Mouse (Mus musculus) 3134 (cell line): ENCODE data around the gene Rasal1.

Source experiments
- DNase-seq: peaks from one replicate; pipeline ENCODE4 v3.0.0-alpha.2; 2011; ENCODE audit warnings: low spot score; ENCODE audit not compliant: insufficient read length; ENCODE audit errors: extremely low read depth

Rasal1 gene

DNA sequence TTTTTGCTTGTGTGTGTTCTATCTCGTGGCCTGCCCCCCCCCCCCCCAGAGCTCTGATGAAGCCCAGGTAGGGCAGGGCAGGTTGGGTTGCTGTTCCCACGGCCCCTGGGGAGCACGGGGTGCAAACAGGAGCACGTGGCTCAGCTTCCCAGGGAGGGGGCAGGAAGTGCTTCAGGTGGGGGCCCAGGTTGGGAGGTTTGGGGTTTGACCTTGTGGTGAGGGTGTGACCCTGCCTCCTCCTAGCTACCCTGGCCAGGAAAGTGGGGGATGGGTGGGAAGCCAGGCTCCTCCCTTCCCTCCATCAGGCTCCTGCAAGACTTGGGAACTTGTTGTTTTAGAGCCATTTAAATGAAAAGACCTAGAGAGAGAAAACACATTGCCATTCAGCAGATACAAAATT is 39.8 kb downstream of the Rasal1 start:
- DNase-seq, result no peak

DNA sequence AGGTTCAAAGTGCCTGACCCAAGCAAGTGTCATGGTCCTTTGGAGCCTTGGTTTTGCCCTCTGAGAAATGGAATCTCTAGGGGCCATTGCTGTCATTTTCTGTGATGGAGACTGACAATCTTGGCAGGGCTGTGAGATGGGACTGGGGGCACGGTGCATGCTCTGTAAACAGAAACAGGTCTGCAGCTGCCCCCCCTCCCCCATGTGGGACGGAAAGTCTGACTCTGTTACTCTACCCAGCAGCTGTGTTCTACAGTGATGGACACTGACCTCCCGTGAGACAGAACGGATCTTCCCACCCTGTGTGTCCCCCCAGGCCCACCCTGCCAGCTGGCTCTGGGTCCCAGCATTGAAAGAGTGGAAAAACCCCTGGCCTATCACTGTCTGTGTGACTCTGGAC is 41.8 kb downstream of the Rasal1 start:
- no peak for DNase-seq

DNA sequence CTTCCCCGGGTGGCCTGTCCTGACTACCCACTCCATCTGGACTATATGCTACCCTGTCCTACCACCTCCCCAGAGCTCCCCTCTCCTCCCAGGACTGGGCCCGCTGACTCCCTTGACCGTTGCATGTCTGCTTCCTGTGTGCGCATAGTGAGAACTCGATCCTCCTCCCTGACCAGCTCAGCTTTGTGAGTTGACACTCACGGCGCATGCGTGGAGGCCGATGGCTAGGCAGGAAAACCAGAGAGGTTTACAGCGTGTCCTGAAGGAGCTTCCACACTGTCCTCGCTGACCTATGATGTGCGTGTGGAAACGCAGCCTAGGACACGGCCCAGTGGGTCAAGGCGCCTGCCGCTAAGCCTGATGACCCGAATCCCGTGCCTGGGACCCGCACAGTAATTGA is 43.4 kb downstream of the Rasal1 start:
- DNase-seq, result no peak

DNA sequence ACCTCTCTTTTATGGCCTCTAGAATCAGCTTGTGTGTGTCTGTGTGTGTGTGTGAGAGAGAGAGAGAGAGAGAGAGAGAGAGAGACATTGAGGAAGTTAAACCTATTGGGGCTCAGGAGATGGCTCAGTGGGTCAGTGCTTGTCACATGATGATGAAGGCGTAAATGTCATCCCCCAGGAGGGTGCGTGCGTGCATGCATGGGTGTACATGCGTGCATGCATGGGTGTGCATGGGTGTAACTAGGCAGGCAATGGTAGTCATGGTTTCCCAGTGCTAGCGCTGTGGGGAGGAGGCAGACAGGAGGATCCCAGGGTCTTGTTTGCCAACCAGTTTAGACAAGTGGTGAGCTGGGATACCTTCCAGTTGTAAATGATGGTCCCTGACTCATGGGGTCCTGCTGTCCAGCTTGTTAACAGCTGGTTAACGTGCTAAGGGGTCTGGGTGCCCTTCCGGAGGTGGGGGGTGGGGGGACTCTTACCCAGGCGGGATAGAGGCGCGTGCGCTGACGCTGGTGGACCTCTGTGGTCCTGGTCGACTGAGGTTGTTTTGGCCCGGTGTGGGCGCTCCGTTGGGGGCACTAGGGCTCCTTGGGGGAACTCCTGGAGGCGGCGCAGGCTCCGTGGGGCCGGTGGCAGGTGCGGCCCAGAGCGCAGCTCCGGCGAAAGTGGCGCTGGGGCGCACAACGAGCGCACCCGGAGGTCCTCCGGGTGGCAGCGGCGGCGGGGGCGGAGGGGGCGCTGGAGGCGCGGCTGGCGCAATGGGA is 45.5 kb downstream of the Rasal1 start:
- DNase-seq, result no peak

DNA sequence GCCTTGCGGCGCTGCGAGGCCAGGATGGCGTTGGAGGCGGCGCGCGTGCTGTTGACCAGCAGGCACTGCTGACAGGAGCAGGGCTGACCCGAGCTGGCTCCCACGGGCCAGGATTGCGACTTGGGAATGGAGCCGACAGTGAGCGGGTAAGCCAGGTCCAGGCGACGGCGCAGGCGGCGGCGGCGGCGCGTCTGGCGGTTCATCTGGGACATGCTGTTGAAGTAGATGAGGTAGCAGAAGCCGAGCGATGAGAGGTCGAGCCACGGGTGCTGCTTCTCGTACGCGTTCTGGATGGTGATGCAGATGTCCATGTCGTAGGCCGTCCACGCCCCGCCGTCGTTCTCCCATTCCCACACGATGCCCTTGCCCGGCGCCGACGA is 46.1 kb downstream of the Rasal1 start:
- no peak for DNase-seq

DNA sequence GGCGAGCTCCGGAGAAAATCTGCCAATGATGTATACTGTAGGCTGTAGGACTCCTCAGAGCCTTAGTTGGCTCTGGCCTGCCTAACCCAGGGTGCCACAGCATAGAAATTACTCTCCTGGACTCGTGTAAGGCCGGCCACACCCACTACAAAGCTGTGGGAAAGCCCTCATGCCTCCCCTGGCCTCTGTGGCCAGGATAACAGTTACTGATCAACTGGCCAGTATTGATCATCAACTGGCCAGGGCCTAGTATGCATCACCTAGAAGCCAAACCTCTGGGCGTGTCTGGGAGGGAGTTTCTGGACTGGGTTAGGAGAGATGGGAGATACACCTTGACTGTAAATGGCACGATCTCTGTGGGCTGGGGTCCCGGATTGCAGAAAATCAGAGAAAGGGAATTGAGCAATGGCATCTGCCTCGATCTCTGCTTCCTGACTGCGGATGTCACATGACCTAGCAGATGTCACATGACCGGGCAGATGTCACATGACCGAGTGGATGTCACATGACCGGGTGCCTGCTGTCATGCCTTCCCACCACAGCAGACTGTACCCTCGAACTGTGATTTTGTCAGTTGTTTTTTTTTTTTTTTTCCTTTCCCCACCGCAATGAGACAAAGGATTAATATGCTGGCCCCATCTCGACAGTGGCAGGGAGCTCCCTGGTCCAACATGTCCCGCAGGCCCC is 47.6 kb downstream of the Rasal1 start:
- no peak for DNase-seq

DNA sequence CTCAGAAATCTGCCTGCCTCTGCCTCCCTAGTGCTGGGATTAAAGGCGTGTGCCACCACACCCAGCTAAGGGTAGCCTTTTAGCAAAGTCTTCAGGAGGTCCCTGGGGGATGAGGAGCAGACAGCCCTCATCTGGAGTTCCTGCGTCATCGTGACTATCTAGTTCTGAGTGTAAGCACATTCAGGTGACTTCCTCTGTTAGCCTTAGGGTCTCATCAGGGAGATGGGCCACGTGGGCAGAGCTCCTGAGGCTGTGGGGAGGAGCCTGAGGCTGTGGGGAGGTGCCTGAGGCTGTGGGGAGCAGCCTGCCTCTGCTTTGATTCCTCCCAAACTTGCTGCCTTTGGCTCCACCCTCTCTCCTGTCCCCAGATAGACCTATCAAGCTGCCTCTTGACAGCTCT is 48.3 kb downstream of the Rasal1 start:
- DNase-seq, result no peak

DNA sequence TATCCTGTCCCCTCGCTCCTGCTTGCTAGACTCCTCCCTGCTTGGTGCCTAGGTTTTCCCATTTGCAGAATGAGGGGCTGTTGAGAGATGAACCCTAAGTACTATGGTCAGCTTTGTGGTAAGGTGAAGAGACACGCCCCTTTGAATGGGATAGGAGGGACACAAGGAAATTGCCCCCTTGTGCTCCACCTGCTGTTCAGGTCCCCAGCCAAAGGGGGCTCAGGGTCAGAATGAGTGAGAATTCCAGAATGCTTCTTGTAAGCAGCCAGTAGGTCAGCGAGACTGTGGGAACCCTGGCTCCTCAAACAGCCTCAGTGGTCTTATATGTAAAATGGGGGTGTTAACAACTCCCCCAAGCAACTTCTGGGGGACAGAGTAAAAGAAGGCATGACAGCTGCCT is 49.6 kb downstream of the Rasal1 start:
- DNase-seq, result no peak

DNA sequence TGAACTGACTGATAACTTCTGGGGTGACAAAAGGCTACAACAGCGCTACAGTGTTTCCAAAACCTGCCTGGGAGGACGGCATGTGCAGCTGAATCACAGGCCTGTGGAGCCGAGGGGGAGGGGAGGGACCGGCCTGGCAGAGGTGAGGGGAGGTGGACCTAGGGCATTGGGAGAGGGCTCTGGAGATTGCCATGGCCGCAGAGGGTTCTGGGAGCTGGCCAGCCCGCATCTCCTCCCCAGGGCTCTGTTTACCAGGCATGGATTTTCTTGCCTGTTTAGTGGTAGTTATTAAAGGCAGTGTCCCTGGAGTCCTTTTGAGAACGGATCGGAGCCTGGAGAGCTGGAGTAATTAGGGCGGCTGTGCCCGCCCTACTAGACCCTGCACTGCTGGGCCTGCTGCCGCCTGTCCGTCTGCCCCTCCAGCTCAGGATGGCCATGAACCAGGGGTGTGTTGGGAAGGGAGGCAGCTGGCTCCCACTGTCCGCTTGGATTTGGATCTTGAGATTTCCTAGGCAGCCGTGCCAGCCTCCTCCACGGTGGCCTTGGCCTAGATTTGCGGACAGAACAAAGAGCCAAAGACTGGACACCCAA is 50.3 kb downstream of the Rasal1 start:
- no peak for DNase-seq

DNA sequence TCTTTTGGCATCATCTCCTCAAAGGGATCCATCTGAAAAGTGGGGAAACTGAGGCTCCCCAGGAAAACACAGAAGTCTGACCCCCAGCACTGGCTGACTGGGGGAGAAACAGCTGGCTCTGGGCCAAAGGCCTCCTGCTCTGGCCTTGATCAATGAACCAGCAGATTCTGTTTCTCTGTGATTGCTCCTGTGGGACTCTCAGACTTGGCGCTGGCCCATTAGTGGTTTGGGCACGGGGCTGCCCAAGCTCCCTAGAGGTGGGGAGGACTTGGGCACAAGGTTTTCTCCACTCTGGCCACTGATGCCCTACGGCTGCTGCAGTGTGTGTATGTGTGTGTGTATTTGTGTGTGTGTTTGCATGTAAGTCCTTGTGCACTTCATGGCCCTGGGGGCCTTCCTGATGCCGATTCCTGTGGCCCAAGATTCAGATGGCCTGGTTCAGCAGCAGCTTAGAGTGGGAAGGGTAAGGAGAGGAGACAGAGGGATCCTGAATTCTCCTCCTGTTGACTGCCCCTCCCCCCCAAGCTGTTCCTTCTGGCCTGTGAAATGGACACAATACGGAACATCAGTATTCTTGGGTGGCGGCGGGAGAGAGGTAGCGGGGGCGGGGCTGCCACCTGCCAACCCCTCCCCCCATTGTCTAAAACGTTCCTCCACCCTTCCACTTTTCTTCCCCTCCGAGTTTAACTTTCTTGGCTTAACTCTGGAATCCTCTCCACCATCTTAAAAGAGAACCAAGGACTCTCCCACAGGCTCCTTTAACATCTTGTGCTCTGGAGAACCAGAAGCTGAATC is 52.6 kb downstream of the Rasal1 start:
- DNase-seq, result no peak

DNA sequence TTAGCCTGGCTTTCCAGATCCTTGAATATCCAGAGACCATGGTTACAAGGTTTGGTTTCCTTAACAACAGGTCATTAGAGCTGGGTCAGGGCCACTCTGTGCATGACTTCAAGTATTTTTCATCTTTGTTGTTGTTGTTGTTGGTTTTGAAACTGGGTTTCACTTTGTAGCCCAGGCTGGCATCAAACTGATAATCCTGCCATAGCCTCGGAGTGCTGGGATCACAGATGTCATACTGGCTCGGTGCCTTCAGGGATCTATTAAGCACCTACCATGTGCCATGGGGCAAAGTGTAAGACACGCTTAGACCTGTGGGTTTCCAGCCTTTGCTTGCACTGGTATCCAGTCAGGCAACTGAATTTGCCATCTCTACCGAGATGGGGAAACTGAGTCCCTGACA is 53.8 kb downstream of the Rasal1 start:
- DNase-seq, result no peak

DNA sequence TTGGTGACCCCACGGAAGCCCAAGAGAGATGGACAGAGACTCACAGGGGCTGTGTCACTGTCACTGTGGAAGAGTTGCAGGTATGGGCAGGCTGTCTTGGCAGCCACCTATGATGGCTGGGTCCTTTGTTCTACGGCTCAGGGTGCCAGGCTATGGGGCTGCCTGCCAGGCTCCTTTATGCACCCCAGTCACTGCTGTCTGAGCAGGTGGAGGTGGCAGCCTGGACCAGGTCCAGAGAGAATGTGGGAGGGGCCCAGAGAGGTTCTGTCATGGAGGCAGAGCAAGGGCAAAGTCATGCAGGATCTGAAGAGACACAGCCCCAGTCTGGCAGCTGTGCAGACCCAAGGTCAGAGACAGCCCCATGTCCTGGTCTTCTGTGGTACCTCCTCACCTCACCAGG is 54.4 kb downstream of the Rasal1 start:
- DNase-seq, result no peak

DNA sequence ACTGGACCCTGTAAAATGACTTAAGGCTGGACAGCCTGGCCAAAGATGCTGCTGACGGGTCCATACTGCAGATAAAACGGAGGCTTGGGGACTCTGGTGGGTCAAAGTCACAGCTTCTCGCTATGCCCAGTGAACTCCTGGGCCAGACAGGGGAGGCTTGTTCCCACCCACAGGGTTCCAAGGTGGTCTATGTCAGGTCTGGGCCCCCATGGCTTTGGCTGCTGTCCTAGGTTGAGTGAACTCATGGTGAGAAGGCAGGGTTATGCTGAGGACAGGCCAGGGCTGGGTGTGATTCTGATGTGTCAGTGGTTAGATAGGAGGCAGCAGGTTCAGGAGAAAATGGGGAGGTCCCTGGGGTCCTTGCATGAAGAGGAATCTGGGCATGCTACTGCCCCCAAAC is 55.0 kb downstream of the Rasal1 start:
- no peak for DNase-seq

DNA sequence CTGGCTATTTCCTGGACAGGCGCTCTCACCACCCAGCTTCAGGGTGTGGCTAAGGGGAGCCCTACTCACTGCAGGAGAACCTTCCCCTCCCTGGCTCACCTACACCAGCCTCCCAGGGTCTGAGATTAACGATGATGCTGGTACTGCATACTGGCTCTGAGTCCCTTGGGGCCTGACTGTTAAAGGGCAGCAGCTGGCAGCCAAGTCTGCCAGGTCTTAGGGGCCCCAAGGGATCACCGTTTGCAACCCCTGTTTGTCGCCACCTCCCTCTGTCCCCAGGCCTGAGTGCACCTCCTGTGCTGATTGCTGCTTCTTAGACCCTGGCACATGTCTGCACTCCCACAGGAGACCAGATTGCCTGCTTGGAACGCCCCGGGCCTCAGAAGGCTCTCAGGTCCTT is 55.8 kb downstream of the Rasal1 start:
- DNase-seq, result no peak

DNA sequence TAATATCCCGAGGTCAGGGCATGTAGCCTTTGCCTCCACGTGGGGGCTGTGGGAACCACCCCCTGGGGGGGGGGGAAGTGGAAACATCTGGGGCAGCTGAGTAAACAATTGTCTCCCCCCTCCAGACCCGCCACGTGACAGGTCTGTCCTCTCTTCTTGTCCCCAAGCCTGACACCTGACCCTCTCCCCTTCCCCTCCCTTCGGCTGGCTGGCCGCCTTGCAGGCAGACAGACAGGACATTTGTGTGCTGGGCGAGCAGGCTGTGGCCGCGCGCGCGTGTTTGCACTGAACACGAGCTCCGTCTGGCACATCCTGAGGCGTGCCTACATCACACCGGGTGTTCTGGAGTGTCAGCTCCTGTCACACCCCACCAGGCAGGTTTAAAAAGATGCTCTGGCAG is 57.9 kb downstream of the Rasal1 start:
- DNase-seq, result no peak

DNA sequence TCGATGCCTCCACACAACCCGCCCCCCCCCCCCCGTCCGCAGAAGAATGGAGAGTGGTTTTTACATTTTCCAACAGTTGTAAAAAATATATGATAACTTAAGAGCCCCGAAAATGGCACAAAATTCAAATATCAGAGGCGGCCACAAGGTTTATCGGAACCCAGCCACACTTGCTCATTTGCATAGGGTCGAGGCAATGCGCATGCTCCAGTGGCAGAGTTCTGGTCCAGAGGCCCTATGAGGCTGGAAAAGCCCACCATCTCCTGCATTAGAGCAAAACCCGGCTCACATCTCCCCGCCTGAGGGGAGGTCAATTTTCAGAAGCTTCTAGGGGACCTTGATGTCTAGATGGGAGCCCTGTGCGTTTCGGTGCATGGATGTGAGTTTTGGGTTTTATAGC is 58.4 kb downstream of the Rasal1 start:
- DNase-seq, result no peak

DNA sequence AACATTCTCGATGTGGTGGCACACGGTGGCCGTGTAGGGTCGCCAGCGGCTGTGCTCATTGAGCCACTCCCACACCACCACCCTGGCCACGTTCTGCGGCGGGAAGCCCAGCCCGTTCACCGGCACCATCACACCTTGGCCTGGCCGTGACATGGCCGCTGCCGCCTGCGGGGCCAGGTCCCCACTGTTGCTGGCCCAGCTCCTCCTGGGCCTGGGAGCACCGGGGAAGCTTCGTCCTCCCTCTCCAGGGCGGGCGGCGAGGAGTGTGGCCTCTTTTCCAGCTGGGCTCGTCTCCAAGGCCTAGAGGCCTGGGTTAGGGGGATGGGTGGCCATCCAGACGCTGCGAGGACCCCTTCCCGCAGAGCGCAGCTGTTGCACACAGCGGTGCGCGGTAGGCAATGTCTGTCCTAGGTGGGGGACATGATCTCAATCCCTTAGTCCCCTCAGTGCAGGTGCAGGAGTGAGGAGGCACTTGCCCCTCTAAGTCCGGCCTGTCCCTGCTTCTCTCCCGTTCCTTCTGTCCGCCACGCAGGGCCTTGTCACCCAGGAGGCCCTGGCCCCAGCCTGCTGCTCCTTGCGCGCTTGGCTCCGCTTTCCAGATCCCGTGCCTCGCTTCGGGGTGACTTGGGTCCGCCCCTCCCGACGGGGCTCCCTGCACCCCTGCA is 61.7 kb downstream of the Rasal1 start:
- DNase-seq, result no peak

DNA sequence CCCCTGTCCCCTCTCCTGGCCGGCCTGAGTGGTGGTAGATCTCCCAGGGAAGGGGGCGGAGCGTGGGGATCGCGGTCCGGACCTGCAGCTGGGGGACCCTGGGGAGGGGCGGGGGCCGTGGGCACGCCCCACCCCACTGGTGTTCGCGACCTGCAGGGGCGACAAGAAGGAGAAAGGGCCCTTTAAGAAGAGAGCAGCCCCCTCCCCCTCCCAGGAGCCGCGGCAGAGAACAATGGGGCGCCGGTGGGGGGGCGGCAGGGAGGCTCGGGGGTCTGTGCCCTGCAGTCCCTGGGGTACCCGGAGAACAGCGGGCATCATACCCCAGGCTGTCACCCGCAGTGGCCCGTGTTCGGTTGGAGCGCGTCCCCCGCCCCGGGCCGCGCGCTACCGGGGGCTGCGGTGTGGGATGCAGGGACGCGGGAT is 62.2 kb downstream of the Rasal1 start:
- no peak for DNase-seq

DNA sequence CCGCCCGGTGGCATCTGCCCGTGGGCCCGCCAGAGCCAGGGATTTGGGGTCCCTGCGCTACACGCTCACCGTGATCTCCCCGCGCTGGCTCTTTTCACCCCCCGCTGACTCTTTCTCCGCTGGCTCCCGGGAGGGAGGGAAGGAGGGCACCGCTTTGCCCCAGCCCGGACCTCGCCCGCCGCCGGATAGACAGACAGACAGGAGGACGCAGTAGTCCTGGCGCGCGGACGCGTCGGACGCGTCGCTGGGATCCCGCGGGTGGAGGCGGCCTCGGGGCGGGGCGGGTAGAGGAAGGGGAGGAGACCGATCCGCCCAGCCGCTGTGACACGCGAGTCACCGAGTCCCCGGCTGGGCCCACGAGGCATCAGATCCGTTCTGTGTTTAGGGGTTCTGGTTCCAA is 62.8 kb downstream of the Rasal1 start:
- no peak for DNase-seq

DNA sequence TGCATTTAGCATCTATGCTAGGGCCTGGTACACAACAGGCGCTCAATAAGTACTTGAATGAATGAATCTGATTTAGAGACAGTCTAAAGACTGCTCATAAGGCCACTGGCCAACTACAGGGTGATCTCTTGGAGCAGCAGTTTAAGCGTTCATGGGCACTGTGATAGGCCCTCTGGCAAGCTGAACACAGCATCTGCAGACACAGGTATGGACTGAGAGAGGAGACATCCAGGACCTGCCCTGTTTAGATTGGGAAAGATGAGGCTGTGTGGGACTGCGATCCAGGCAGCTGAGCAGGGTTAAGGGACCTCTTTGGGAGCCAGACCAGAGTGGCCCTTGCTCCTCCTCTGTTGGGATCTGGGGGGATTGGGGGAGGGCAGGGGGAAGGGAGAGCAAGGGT is 63.2 kb downstream of the Rasal1 start, which contains the start of gene Dtx1:
Gene Dtx1, minus strand, starts transcription at position 101 of the 400 bp plus-strand sequence.
- DNase-seq, result no peak

DNA sequence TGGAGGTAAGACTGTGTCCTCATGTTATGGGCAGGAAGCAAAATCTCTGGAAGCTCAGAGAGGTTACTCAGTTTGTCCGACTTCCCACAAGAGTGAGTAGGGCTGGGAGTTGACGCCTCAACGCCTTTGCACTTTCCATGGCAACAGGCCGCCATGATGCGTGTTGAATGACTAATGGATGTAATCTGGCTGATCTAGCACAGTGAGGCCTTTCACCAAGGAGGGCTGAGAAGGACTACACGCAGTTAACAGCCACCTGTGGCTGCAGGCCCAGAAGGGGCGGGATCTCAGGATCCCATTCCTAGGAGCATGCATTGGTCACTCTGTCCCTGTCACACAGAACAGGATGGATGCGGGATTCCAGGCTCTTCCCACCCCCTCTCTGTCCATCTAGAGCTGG is 64.1 kb downstream of the Rasal1 start:
- no peak for DNase-seq
